Mouse (Mus musculus) embryonic facial prominence, embryonic 13.5 days (tissue): ENCODE results near the gene Cdh16. TPM values are rescaled to one million over a fixed set of nuclear protein-coding genes. Genes with fewer than 3 reads are reported as not detected.

Experiments
- ATAC-seq: fragments of 200-750 bp; cut with Nextera tagmentation; 2 replicates; pipeline ENCODE4 v1.8.0; 2017; ENCODE audit warnings: low read depth; ENCODE audit not compliant: insufficient number of reproducible peaks, insufficient read depth, low FRiP score, low TSS enrichment
- H3K27ac ChIP-seq: fragments of 300-500 bp; sonication (generic); 2 replicates; pipeline ENCODE4 v1.5.1; 2015; ENCODE audit warnings: moderate library complexity, mild to moderate bottlenecking, inconsistent platforms
- H3K27me3 ChIP-seq: fragments of 300-500 bp; sonication (generic); 2 replicates; pipeline ENCODE4 v1.6.1; 2015; ENCODE audit warnings: mild to moderate bottlenecking, inconsistent platforms
- H3K36me3 ChIP-seq: fragments of 300-500 bp; sonication (generic); 2 replicates; pipeline ENCODE4 v1.6.1; 2015; ENCODE audit warnings: mild to moderate bottlenecking, inconsistent platforms
- H3K4me1 ChIP-seq: fragments of 300-500 bp; sonication (generic); 2 replicates; pipeline ENCODE4 v1.6.1; 2015; ENCODE audit warnings: inconsistent platforms
- H3K4me2 ChIP-seq: fragments of 300-500 bp; sonication (generic); 2 replicates; pipeline ENCODE4 v1.6.1; 2015; ENCODE audit warnings: moderate library complexity, mild to moderate bottlenecking, inconsistent platforms
- H3K4me3 ChIP-seq: fragments of 300-500 bp; sonication (generic); 2 replicates; pipeline ENCODE4 v1.5.1; 2015; ENCODE audit warnings: mild to moderate bottlenecking, inconsistent platforms
- H3K9ac ChIP-seq: fragments of 300-500 bp; sonication (generic); 2 replicates; pipeline ENCODE4 v1.6.1; 2015; ENCODE audit warnings: mild to moderate bottlenecking, inconsistent platforms
- H3K9me3 ChIP-seq: fragments of 300-500 bp; sonication (generic); 2 replicates; pipeline ENCODE4 v1.6.1; 2016; ENCODE audit warnings: inconsistent platforms
- WGBS: fragments of 180-500 bp; shearing (Covaris S2); methylation state at CpG from one replicate; pipeline ENCODE4 v1.1.7; 2015; ENCODE audit warnings: mixed read lengths; 5-methylcytosine and 5-hydroxymethylcytosine counted together
- polyA plus RNA-seq: library from polyadenylated mRNA; unstranded; fragments of >200 nt; fragmentation: Nextera tagmentation; extraction: Ambion mirVana; gene quantifications from 2 replicates; pipeline ENCODE4 v1.2.1, GENCODE M21; 2015

The Cdh16 gene
- polyA plus RNA-seq, 1 experiment from 2014 or later, result not detected

DNA sequence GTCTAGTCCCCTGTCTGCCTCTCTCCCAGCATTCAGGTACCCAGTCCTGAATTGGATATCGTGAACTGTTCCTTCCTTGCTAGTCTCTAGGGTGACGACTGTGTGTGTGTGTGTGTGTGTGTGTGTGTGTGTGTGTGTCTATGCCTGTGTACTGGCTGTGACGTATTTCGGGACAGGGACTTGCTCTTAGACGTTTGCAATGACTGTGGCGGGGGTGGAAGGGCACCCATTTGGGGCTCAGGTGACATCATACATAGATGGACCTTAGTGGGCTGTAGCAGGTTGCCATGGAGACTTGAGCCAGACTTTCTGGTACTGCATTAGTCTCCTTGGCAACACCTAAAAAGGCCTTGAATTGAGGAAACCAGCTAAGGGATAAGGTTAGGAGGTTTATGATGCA lies 8.3 kb upstream of the Cdh16 start:
- H3K9ac ChIP-seq, result no peak overlapping the region
- no peak for ATAC-seq
- H3K4me3 ChIP-seq, result no peak overlapping the region
- H3K4me2 ChIP-seq, result no peak overlapping the region
- no peak overlapping the region for H3K27ac ChIP-seq
- WGBS, result 65% methylated on average over 6 of the region's 6 CpGs
- no peaks in the 10 kb centered on the region for H3K9me3 ChIP-seq
- peaks cover 23% of the 10 kb centered on the region for H3K27me3 ChIP-seq
- H3K36me3 ChIP-seq, result peaks cover 13% of the 10 kb centered on the region
- H3K4me1 ChIP-seq, result peaks cover 18% of the 10 kb centered on the region

GRCm38 (mm10) chr8:104631975-104632374 lies 7.8 kb upstream of the Cdh16 start:
- H3K4me2 ChIP-seq, result peak overlapping the region; percentile 69
- 0 out of 2 replicates have a peak overlapping the region, but pooled peaks have one; percentile 44 for H3K4me3 ChIP-seq
- WGBS, result 34% methylated on average over 5 of the region's 5 CpGs
- no peak overlapping the region for H3K27ac ChIP-seq
- peaks cover 13% of the 10 kb centered on the region for H3K36me3 ChIP-seq
- H3K9ac ChIP-seq, result no peak overlapping the region
- H3K9me3 ChIP-seq, result no peaks in the 10 kb centered on the region
- peaks cover 18% of the 10 kb centered on the region for H3K4me1 ChIP-seq
- H3K27me3 ChIP-seq, result peaks cover 23% of the 10 kb centered on the region
- no peak for ATAC-seq

DNA sequence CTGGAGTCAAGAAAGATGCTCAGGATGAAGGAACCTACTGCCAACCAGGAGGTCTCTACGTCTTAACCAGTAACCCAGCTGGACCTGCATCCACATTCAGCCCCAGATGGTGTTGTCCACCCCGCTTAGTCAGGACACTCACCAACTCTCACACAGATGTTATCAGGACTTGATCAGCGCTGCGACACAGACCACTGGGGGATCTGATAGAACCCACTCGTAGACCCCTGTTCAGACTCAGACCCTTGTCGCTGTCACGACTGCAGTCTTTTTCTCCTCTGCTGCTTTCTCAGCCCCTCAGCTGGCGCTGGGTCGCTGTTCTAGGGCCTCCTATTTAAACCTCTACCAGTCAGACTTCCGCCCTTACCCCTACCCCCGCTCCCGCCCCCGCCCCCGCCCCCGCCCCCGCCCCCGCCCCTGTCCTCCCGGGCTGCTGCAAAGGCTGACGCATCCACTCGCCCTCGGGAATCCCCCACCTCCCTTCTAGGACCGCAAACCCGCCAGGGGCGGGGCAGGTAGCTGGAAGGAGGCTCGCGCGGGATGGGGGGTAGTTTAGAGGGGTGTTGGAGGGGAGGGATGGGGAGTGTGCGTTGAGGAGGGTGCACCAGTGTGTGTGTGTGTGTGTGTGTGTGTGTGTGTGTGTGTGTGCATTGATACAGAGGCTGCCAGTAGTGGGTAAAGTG lies 6.9 kb upstream of the Cdh16 start, which contains the start of gene Rrad:
Rrad (minus strand) TSS at position 347 of the 683 bp plus-strand sequence.
- Histone ChIP-seq H3K4me3 (peak within 1 kb of the TSS; percentile 44), H3K4me1 (peaks cover 18% of the 10 kb centered on the region), H3K9ac (peak within 1 kb of the TSS; percentile 58), H3K9me3 (no peaks in the 10 kb centered on the region), H3K27me3 (peaks cover 23% of the 10 kb centered on the region), H3K36me3 (peaks cover 13% of the 10 kb centered on the region), H3K4me2 (peak within 1 kb of the TSS; percentile 69), H3K27ac (no peak within 1 kb of the TSS)
- under 1% methylated on average over 26 of the region's 28 CpGs for WGBS
- no peak; the same call in 1 of the 2 replicates for ATAC-seq

- peaks cover 9% of the 10 kb centered on the region for H3K36me3 ChIP-seq
- peaks cover 23% of the 10 kb centered on the region for H3K27me3 ChIP-seq
- H3K4me3 ChIP-seq, result peak overlapping the region; percentile 44
- H3K9me3 ChIP-seq, result no peaks in the 10 kb centered on the region
- peak overlapping the region; percentile 69 for H3K4me2 ChIP-seq
- no peak for ATAC-seq
- H3K4me1 ChIP-seq, result peaks cover 18% of the 10 kb centered on the region
- no peak overlapping the region for H3K27ac ChIP-seq
- H3K9ac ChIP-seq, result peak overlapping the region; percentile 58
- WGBS, result under 1% methylated on average over 36 of the region's 36 CpGs
Measured at GRCm38 (mm10) chr8:104630574-104630973, 6.4 kb upstream of the Cdh16 start.

DNA sequence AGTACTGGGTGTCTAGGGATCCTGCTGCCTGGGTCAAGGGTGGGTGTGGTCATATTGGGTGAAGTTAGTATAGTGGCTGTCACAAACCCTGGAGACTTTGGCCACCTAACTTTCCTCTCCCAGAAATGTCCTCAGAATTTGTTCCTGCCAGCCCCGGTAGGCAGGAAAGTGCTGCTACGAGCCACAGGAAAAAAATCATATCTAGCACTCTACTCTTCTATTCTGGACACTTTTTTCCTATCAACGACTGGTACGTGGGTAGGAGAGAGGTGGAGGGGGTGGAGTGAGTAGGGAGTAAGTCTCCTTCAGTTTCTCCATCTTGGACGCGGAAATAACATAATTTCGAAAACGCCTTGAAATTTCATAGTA lies 5.9 kb upstream of the Cdh16 start:
- Histone ChIP-seq H3K4me2 (peak overlapping the region; percentile 69), H3K27ac (no peak overlapping the region), H3K4me3 (peak overlapping the region; percentile 44), H3K36me3 (peaks cover 5% of the 10 kb centered on the region; the same call in 1 of the 2 replicates), H3K9me3 (no peaks in the 10 kb centered on the region), H3K4me1 (peaks cover 18% of the 10 kb centered on the region), H3K27me3 (peaks cover 23% of the 10 kb centered on the region), H3K9ac (no peak overlapping the region)
- 37% methylated on average over 8 of the region's 8 CpGs for WGBS
- no peak for ATAC-seq

DNA sequence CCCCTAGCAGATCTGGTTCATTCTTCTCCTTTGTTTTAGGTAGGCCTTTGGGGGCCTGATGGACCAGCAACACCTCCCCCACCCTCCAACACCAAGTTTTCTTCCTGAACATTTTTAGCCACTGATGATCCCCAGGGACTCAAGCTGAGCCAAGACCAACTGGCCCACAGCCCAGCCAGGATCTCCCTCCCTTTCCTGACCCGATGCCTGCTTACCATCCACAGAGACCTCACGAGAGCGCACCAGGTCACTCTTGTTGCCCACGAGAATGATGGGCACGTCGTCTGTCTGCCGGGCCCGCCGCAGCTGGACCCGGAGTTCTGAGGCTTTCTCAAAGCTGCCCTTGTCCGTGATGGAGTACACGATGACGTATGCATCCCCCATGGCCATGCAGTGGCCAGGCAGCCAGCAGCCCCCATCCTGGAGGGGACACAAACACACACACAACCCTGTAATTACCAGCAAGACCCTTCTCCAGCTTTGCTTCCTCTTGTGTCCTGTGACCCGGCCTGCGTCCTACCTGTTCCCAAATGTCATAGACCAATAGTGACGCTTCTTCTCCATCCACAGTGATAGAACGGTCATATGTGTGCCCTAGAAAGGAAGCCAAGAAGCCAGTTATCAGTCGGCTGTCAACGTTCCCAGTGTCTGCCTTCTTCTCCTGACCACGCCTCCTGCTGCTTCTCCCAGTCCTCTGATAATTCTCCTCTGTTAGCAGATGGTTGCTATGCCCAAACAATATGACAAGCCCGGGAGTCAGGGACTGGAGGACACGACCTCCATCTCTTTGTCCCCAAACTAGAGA lies 5.3 kb upstream of the Cdh16 start:
- Histone ChIP-seq H3K4me1 (peaks cover 18% of the 10 kb centered on the region), H3K4me3 (no peak overlapping the region), H3K4me2 (no peak overlapping the region), H3K9ac (no peak overlapping the region), H3K9me3 (no peaks in the 10 kb centered on the region), H3K27me3 (peaks cover 23% of the 10 kb centered on the region), H3K36me3 (0 out of 2 replicates have a peak, but pooled peaks cover 1% of the 10 kb centered on the region), H3K27ac (no peak overlapping the region)
- 80% methylated on average over 22 of the region's 22 CpGs for WGBS
- no peak for ATAC-seq

DNA sequence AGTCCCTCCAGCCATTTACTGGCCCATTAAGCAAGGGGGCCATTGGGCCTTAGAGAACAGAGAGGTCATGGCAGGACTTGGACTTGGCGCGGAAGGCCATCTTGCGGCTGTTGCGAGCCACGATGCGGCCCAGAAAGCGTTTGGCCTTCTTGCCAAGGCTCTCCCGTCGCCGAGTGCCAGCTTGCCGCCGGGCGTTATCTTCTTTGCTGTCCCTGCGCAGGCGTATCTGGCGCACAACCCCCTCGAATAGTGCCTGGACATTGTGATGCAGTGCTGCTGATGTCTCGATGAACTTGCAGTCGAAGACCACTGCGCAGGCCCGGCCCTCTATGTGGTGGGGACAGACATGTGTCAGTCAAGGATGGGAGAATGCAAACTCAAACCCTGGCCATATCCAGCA lies 4.2 kb upstream of the Cdh16 start:
- Histone ChIP-seq H3K9me3 (no peaks in the 10 kb centered on the region), H3K27ac (no peak overlapping the region), H3K9ac (no peak overlapping the region), H3K4me1 (peaks cover 18% of the 10 kb centered on the region), H3K36me3 (no peaks in the 10 kb centered on the region), H3K4me2 (no peak overlapping the region), H3K27me3 (peaks cover 23% of the 10 kb centered on the region), H3K4me3 (no peak overlapping the region)
- no peak for ATAC-seq
- WGBS, result 96% methylated on average over 21 of the region's 21 CpGs

DNA sequence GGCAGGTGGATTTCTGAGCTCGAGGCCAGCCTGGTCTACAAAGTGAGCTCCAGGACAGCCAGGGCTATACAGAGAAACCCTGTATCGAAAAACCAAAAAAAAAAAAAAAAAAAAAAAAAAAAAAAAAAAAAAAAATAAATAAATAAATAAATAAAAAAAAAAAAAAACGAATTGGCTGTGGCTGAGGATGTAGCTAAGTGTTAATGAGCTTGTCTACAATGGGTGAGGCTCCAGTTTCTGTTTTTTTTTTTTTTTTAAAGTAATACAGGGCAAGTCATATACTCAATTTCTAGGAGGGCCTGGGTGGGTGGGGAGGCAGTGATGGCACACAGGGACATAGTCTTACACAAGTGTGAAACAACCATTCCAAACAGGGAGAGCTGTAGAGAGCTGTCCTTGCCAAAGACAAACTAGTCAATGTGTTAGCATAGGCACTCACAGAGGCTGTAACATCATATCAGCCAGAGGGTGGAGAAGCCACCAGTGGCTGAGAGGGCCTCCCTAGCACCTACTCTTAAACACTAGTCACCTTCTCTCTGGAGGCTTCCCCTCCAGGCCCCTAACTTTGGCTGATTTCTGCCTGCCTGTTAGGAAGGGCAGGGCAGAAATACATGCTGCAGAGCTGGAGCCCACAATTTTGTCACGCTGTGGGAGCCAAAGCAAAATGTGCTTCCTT lies 3.0 kb upstream of the Cdh16 start:
- H3K27me3 ChIP-seq, result peaks cover 23% of the 10 kb centered on the region

GRCm38 (mm10) chr8:104620765-104621164 lies 3.4 kb downstream of the Cdh16 start:
- WGBS, result 76% methylated on average over 5 of the region's 5 CpGs
- H3K4me3 ChIP-seq, result no peak overlapping the region
- no peaks in the 10 kb centered on the region for H3K36me3 ChIP-seq
- H3K4me1 ChIP-seq, result no peaks in the 10 kb centered on the region
- H3K9me3 ChIP-seq, result no peaks in the 10 kb centered on the region
- H3K4me2 ChIP-seq, result no peak overlapping the region
- H3K27me3 ChIP-seq, result no peaks in the 10 kb centered on the region; the same call in 1 of the 2 replicates
- no peak overlapping the region for H3K27ac ChIP-seq
- ATAC-seq, result no peak
- H3K9ac ChIP-seq, result no peak overlapping the region

More for the DNA sequence above, 3.0 kb upstream of the Cdh16 start:
- 63% methylated on average over 4 of the region's 4 CpGs for WGBS
- no peak overlapping the region for H3K4me3 ChIP-seq
- H3K9me3 ChIP-seq, result no peaks in the 10 kb centered on the region
- H3K4me1 ChIP-seq, result peaks cover 17% of the 10 kb centered on the region
- ATAC-seq, result no peak
- H3K4me2 ChIP-seq, result no peak overlapping the region
- H3K9ac ChIP-seq, result no peak overlapping the region
- no peak overlapping the region for H3K27ac ChIP-seq
- no peaks in the 10 kb centered on the region for H3K36me3 ChIP-seq

DNA sequence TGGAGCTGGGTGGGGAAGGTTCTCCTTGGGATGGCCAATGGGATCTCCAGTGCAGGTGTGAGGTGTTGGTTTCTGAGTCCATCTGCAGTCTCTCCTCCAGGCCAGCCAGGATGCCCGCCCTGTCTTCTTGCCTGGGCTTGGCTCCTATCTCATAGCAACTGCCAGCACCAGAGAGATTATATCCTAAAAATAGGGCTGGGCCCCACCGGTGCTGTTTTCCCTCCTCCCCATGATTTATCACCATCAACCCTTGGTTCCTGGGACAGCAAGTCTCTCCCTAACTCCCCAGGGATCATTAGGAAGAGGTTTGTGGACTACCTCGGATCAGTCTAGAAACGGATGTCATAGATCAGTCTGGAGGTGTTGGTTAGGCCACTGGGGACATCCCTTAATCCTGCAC lies 11.1 kb downstream of the Cdh16 start:
- H3K27ac ChIP-seq, result no peak overlapping the region
- H3K9ac ChIP-seq, result no peak overlapping the region
- no peaks in the 10 kb centered on the region for H3K27me3 ChIP-seq
- no peak for ATAC-seq
- no peak overlapping the region for H3K4me2 ChIP-seq
- WGBS, result 68% methylated on average over 4 of the region's 4 CpGs
- no peaks in the 10 kb centered on the region for H3K4me1 ChIP-seq
- no peak overlapping the region for H3K4me3 ChIP-seq
- no peaks in the 10 kb centered on the region for H3K36me3 ChIP-seq
- H3K9me3 ChIP-seq, result no peaks in the 10 kb centered on the region

DNA sequence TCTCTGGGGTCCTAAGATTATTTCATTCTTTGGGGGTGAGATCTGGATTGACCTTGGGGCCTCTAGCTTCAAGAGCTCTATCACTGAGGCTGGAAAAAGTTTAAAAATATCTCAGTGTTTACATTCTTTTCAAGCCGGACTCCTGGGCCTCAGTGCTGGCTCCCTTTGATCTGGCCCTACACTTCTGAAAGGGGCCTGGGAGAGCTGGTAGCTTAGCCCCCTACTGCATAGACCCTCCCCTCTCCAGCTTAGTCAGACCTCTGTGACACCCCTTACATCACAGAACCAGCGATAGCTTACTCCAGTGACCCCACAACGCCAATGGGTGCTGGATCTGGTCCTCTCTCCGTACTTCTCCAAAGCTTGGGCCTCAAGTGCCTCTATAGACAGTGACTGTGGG lies 12.6 kb downstream of the Cdh16 start:
- H3K4me1 ChIP-seq, result no peaks in the 10 kb centered on the region
- no peak for ATAC-seq

More for the DNA sequence above, 12.6 kb downstream of the Cdh16 start:
- WGBS, result 73% methylated on average over 4 of the region's 4 CpGs
- Histone ChIP-seq H3K27ac (no peak overlapping the region), H3K4me3 (no peak overlapping the region), H3K27me3 (no peaks in the 10 kb centered on the region), H3K9me3 (no peaks in the 10 kb centered on the region), H3K4me2 (no peak overlapping the region), H3K36me3 (no peaks in the 10 kb centered on the region), H3K9ac (no peak overlapping the region)
